Comparison of ENCODE assay signal across 14 mouse cellular contexts in the genomic region with DNA sequence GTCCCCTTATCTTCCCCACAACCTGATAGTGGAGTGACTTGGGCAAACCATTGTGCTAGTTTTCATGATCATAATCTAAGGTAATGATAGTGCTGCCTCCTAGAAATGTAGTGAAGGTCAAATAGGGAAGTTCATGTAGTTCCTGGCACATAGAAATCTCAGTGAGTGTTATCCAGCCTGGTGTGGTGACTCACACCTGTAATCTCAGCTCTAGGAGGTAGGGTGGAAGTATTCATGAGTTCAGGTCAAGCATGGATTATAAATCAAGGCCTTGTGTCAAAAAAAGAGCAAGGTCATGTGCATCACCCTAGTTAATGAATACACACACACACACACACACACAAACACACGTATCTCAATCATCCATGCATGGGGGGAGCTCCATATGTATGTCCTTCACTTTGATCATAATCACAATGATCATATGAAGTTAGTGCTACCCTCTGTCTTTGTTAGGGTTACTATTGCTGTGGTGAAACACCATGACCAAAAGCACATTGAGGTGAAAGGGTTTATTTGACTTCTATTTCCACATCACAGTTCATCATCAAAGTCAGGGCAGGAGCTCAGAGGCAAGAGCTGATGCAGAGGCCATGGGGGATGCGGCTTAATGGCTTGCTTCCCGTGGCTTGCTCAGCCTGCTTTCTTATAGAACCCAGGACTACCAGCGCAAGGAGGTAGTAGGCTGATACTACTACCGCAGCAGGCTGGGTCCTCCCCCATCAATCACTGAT.
DNase-seq lines count a peak whose midpoint lies in the region; ATAC-seq and TF ChIP-seq lines count a peak whose summit lies in the region.
"Had no signal": no experiment of that assay in that cellular context is flagged by ENCODE, and none has a peak within 500 bp of the region (broad histone marks: within the 10 kb centered on the region; RNA-seq: fewer than 3 reads in every experiment).

No protein-coding gene starts in this region.

- ATAC-seq in liver, embryonic 11.5 days (replicated peaks; ENCODE audit: low FRiP score): no peak
- ATAC-seq: forebrain, embryonic 15.5 days had no signal

- TF ChIP-seq POLR2A in liver, adult 2 months (IDR thresholded peaks at IDR 0.05; ENCODE audit: extremely low read depth, insufficient read depth, low read length): no peak
- TF ChIP-seq POLR2A in small intestine, adult 2 months (IDR thresholded peaks at IDR 0.05; ENCODE audit: low read depth, low read length): no peak

- H3K4me1 ChIP-seq in heart, embryonic 10.5 days: peaks cover 36% of the 10 kb centered on the region
- H3K4me1 ChIP-seq in liver, adult 2 months (ENCODE audit: control insufficient read depth, insufficient read depth, low read length): peaks cover 45% of the 10 kb centered on the region
- peaks cover 9% of the 10 kb centered on the region; the same call in 1 of the 2 replicates for H3K4me1 ChIP-seq in liver, embryonic 11.5 days (replicated peaks; ENCODE audit: control insufficient read depth, insufficient read depth, low read length)
- peaks cover 21% of the 10 kb centered on the region for H3K4me1 ChIP-seq in small intestine, adult 2 months (ENCODE audit: control insufficient read depth, insufficient read depth, insufficient read length, low read length)

- H3K27ac ChIP-seq in heart, embryonic 10.5 days: 0 out of 2 replicates have a peak overlapping the region, but pooled peaks have one; percentile 60
- H3K27ac ChIP-seq in liver, adult 2 months (replicated peaks; ENCODE audit: insufficient read depth, low read depth, low read length): peak overlapping the region; percentile 61
- H3K27ac ChIP-seq in liver, embryonic 11.5 days (ENCODE audit: low read depth, low read length): no peak overlapping the region
- H3K27ac ChIP-seq in small intestine, adult 2 months (ENCODE audit: insufficient read depth, low read depth, low read length): peak overlapping the region; percentile 20
- H3K27ac ChIP-seq: forebrain, embryonic 15.5 days; limb, embryonic 15.5 days; macrophage; neural tube, embryonic 13.5 days had no signal

- no peak overlapping the region for H3K4me2 ChIP-seq in liver, embryonic 11.5 days
- H3K4me2 ChIP-seq: forebrain, embryonic 15.5 days; limb, embryonic 15.5 days; neural tube, embryonic 13.5 days had no signal

- no peaks in the 10 kb centered on the region for H3K36me3 ChIP-seq in heart, embryonic 10.5 days
- H3K36me3 ChIP-seq in liver, adult 2 months (ENCODE audit: control insufficient read depth, insufficient read depth, low read length): no peaks in the 10 kb centered on the region
- no peaks in the 10 kb centered on the region for H3K36me3 ChIP-seq in liver, embryonic 11.5 days (ENCODE audit: control insufficient read depth, insufficient read depth, low read length)
- H3K36me3 ChIP-seq in small intestine, adult 2 months (ENCODE audit: control insufficient read depth, insufficient read depth, low read length): no peaks in the 10 kb centered on the region
- H3K36me3 ChIP-seq: forebrain, embryonic 15.5 days; limb, embryonic 15.5 days; neural tube, embryonic 13.5 days had no signal

- intact Hi-C loops in heart, postnatal 10 days (cut with DNase I): no loop called here

- DNase-seq in heart, embryonic 10.5 days (ENCODE audit: low spot score): no peak
- DNase-seq in heart, postnatal 10 days: no peak
- peak; percentile 92 for DNase-seq in liver, adult 2 months (ENCODE audit: extremely low read depth, low read depth, low spot score)
- DNase-seq in liver, embryonic 11.5 days (ENCODE audit: low spot score): no peak
- peak; percentile 31 for DNase-seq in T-cell, adult 2 months (ENCODE audit: low spot score)
- no peak for DNase-seq in left cerebral cortex, adult 9 months (ENCODE audit: low spot score in 2 of 2)
- DNase-seq in urinary bladder, postnatal 14 days (ENCODE audit: low spot score): no peak
- DNase-seq: cerebellum, adult 9-10 months; heart, postnatal 36 days had no signal

- H3K79me2 ChIP-seq in liver, adult 2 months (ENCODE audit: control insufficient read depth, insufficient read depth, low read length): peaks cover 23% of the 10 kb centered on the region; the same call in 1 of the 2 replicates

- no peak for TF ChIP-seq CTCF in liver, adult 2 months (IDR thresholded peaks at IDR 0.05; ENCODE audit: low read depth, low read length)
- TF ChIP-seq CTCF in small intestine, adult 2 months (IDR thresholded peaks at IDR 0.05; ENCODE audit: extremely low read depth, insufficient read length, insufficient replicate concordance, low read depth, low read length): no peak

- H3K4me3 ChIP-seq in heart, embryonic 10.5 days: no peak overlapping the region
- H3K4me3 ChIP-seq in liver, adult 2 months (ENCODE audit: insufficient read depth, low read depth, low read length): no peak overlapping the region
- no peak overlapping the region for H3K4me3 ChIP-seq in liver, embryonic 11.5 days (ENCODE audit: low read depth, low read length)
- no peak overlapping the region for H3K4me3 ChIP-seq in small intestine, adult 2 months (ENCODE audit: low read depth, low read length)
- H3K4me3 ChIP-seq: forebrain, embryonic 15.5 days; limb, embryonic 15.5 days; neural tube, embryonic 13.5 days had no signal

- WGBS in heart, embryonic 10.5 days: 58% methylated on average over 5 of the region's 5 CpGs
- WGBS in liver, adult 2 months: 28% methylated on average over 5 of the region's 5 CpGs
- 64% methylated on average over 5 of the region's 5 CpGs for WGBS in liver, embryonic 11.5 days
- 61% methylated on average over 5 of the region's 5 CpGs for WGBS in small intestine, adult 2 months

- peaks cover 11% of the 10 kb centered on the region for H3K27me3 ChIP-seq in heart, embryonic 10.5 days (ENCODE audit: insufficient read depth, poor library complexity, severe bottlenecking)
- H3K27me3 ChIP-seq in liver, adult 2 months (ENCODE audit: control insufficient read depth, insufficient read depth, low read length): no peaks in the 10 kb centered on the region
- H3K27me3 ChIP-seq in liver, embryonic 11.5 days (replicated peaks; ENCODE audit: control insufficient read depth, insufficient read depth, low read length): no peaks in the 10 kb centered on the region; the same call in 1 of the 2 replicates
- no peaks in the 10 kb centered on the region for H3K27me3 ChIP-seq in small intestine, adult 2 months (ENCODE audit: control insufficient read depth, insufficient read depth, low read length)
- H3K27me3 ChIP-seq: limb, embryonic 15.5 days had no signal

- H3K9me3 ChIP-seq in heart, embryonic 10.5 days: no peaks in the 10 kb centered on the region
- no peaks in the 10 kb centered on the region for H3K9me3 ChIP-seq in liver, embryonic 11.5 days (ENCODE audit: control insufficient read depth, low read length)
- H3K9me3 ChIP-seq: forebrain, embryonic 15.5 days; limb, embryonic 15.5 days; neural tube, embryonic 13.5 days had no signal

- no peak overlapping the region for H3K9ac ChIP-seq in liver, adult 2 months (ENCODE audit: low read depth, low read length)
- no peak overlapping the region for H3K9ac ChIP-seq in liver, embryonic 11.5 days (ENCODE audit: low read depth, low read length)
- H3K9ac ChIP-seq: forebrain, embryonic 15.5 days; limb, embryonic 15.5 days; neural tube, embryonic 13.5 days had no signal

Comparison
In these comparisons a context has a peak if more than half of its experiments do, and no peak if none do; other contexts are left out.
1. DNase-seq: peak in liver, adult 2 months (single experiment) and T-cell, adult 2 months (single experiment); none in heart, embryonic 10.5 days (single experiment), heart, postnatal 10 days (0 of 2), liver, embryonic 11.5 days (single experiment), left cerebral cortex, adult 9 months (0 of 2) and urinary bladder, postnatal 14 days (single experiment).